Mouse (Mus musculus) heart, postnatal 0 days (tissue): ENCODE data around the gene Kyat1.

Experiments used
- CTCF ChIP-seq: IDR thresholded peaks from 2 replicates; pipeline ENCODE4 v1.5.1; 2016; ENCODE audit warnings: antibody characterized with exemption, control low read depth, low read depth
- EP300 ChIP-seq: IDR thresholded peaks from 2 replicates; pipeline ENCODE4 v1.6.1; 2016; ENCODE audit warnings: antibody characterized with exemption, low read depth

GRCm38 (mm10) chr2:30252521-30252920, 46.9 kb upstream of the Kyat1 start:
- no peak for TF ChIP-seq CTCF
- TF ChIP-seq EP300, result no peak
